Mouse (Mus musculus) retina, postnatal 1 day (tissue): ENCODE data around the gene 4930516K23Rik.

Experiments
- DNase-seq: peaks from one replicate; pipeline ENCODE4 v3.0.0-alpha.2; 2012

Gene 4930516K23Rik

DNA sequence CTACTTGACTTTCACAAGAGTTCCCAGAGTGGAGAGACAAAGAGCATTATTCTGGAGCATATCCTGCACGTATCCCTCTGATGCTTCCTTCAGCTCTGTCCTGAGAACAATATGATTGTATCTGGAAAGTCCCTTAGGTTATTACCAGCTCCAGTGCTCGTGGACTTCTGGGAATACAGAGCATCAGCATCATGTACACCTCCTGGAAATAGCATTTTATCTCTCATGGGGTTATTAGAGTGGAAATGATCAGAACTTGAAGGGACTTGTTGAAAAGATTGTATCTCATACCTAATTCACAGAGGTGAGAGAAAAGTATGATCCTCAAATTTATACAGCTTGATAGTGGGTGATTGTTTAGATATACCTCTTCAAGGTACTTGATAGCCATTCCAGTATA is at the start of gene 4930516K23Rik:
TSS of gene 4930516K23Rik (minus strand) at position 101 of the 400 bp plus-strand sequence.
- no peak for DNase-seq

DNA sequence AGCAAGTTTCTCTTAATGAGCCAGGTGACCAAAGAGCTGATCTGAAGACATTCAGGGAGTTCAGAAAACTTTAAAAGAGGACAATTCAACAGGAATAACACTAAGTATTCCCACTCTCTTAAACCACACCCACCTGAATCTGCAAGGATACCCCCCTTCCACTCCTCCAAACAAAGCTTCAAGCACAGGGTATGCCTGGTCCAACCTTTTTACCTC is 43.4 kb upstream of the 4930516K23Rik start, which contains the start of gene Olfr646:
TSS of gene Olfr646 (plus strand) at position 117 of the 216 bp plus-strand sequence.
- no peak for DNase-seq

DNA sequence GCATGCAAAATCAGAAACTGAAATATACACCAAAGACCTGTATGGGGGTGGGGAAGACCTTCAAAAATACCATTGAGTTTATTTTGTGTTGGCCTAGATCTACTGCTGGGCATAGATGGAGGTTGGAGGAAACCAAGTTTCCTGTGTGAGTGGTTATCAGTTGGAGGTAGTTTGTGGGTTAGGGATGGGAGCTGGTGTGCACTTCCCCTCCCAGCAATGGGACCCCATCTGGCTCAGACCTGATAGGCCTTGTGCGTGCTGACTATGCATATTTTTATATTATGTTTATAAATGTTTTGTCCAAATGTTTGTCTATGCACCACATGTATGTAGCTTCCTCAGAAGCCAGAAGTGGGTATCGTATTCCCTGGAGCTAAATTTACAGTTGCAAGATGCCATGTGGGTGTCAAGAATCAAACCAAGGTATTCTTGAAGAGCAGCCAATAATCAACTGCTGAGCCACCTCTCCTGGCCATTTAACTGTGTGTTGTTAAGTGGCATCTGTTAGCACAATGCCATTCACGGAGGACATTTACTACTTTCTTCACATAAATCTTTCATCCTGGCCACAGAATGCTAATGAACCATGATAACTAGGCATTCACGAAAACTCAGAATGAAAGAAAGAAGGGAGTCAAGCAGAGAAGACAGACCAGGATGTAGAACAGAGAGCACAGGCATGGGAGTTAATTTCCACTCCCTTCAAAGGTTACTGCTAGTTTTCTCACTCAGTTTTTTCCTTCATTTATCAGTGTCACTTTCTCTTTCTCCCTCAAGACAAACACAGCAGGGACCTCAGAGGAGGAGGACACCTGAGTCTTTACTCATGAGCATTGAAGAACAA is 42.9 kb upstream of the 4930516K23Rik start:
- no peak for DNase-seq

DNA sequence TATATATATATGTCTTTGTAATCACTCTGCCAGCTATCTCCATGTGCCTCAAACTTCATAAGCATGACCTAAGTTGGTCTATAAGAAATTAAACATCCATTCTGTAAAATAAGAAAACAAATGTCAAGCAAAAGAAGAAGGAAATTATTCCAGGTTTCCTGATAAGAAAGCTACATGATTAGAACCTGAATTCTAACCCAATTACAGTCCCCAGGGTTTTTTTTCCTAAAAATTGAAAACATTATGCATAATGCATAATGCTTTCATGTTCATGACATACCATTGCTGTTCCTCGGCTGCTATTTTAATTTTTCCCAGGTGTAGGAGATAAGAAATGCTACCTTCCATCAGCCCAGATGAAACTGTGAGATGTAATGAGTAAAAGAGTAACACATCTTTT is 24.1 kb upstream of the 4930516K23Rik start, which contains the start of gene Olfr645:
TSS of gene Olfr645 (minus strand) at position 101 of the 400 bp plus-strand sequence.
- DNase-seq: no peak

DNA sequence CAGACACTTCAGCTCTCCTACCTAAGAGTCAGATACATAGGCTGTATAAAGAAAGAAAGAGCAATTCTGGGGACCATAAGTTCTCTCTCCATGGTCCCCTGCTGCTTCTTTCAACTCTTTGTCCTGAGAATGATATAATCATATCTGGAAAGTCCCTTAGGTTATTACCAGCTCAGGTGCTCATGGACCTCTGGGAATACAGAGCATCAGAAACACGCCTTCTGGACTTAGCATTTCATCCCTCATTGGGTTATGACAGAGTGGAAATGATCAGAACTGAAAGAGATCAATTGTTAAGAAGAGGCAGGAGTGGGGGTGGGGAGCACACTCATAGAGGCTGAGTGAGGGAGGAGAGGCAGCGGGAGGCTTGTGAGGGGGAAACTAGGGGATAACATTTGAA is 10.5 kb upstream of the 4930516K23Rik start, which contains the start of gene Olfr644:
TSS of gene Olfr644 (minus strand) at position 101 of the 400 bp plus-strand sequence.
- DNase-seq: no peak

DNA sequence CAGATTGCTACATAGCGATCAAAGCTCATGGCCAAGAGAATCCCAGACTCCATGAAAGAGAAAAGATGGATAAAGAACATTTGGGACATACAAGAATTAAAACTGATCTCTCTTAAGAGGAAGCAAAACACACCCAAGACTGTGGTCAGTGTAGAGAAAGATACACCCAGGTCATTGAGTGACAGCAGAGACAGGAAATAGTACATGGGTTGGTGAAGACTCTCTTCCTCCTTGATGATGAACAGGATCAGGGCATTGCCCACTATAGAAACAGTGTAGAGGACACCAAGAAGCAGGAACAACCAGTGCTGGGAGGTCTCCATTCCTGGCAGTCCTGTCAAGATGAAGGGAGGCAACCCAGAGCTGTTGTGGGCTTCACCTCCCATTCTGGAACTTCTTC is 2.0 kb downstream of the 4930516K23Rik start:
- no peak for DNase-seq

DNA sequence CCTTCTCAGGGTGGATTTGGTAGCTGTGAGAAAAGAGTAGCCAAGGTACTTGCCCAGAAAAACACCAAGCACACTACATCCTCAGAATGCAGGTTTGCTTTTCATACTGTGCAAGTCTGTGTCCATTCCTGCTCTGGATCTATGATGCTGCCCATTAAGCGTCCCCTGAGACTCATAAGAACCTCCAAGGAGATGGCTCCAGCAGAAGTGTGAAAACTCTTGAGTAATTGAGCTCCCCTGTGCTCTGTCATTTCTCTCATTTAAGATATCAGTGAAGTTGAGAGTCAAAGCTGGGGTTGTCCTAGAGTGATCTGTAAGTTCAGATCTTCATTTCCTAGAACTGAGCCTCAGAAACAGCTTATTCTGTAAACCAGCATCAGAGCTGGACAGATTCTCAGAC is 8.7 kb downstream of the 4930516K23Rik start, which contains the start of gene Olfr642:
TSS of gene Olfr642 (minus strand) at position 101 of the 400 bp plus-strand sequence.
- no peak for DNase-seq

DNA sequence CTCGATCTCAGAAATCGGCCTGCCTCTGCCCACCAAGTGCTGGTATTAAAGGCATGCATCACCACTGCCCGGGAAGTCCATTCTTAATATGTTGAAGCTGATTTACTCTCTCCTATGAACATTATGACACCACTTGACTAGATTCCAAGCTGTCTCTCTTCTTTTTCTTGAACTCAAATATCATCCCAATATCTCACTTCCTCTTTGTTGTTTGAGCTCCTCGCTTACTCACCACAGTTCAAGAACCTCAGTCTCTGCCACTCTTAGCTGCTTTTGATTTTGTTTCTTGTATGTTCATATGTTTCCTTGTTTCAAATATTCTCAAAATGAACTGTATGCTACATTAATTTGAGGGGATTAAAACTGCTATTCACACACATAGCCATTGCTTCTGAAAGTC is 10.5 kb downstream of the 4930516K23Rik start:
- DNase-seq: no peak

DNA sequence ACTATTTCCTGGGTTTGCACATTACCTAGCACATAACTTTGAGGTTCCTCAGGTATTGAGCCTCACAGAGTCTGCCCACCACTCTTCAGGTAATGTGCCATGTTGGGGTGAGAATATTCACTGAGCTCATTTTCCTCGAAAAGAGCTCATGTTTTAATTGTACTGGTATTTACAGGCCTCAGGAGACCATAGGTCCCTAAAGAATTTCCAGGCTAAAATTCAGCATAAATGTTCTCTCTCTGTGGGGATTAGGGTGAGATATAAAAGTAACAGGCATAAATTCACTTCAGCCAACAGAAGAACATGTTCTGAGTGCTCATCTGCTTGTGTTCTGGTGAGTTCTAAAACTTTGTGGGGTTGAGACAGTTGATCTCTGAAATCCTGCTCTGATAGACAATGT is 26.1 kb downstream of the 4930516K23Rik start, which contains the start of gene Olfr641:
TSS of gene Olfr641 (plus strand) at position 301 of the 400 bp plus-strand sequence.
- DNase-seq: no peak

DNA sequence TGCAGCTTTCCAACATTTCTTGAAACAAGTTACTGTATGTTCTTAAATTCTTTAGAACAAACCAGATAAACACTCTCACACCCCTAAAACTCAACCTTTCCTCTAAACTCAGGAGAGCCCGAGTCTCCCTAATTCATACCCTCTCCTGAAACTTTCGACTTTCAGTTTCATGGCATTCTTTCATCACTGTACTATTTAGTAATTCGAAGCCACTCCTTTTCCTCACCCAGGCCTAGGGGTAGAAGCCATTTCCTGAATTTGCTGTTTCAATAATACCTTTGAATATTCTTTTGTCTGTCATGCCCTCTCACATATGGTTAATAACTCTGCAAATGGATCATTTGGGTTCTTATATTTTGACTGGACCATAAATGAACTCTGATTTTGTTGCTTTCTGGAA is 34.3 kb downstream of the 4930516K23Rik start:
- no peak for DNase-seq

DNA sequence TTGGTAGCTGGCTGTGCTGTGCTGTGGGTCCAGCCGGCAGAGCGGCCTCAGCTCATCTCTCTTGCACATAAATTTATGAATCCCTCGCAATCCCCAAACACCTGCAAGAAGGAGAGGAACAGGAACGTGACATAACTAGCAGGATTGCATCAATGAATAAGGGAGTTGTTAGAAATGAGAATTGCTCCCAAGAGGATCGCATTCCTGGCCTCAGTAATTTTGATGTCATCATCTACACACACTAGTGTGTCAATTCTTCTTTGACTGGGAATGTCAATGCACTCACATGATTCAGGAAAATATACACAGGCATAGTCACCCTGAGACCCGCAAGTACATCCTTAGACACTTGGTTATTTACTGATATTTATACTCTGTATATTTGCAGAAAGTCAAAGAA is 35.8 kb downstream of the 4930516K23Rik start, which contains the start of gene Olfr640:
TSS of gene Olfr640 (minus strand) at position 101 of the 400 bp plus-strand sequence.
- no peak for DNase-seq

DNA sequence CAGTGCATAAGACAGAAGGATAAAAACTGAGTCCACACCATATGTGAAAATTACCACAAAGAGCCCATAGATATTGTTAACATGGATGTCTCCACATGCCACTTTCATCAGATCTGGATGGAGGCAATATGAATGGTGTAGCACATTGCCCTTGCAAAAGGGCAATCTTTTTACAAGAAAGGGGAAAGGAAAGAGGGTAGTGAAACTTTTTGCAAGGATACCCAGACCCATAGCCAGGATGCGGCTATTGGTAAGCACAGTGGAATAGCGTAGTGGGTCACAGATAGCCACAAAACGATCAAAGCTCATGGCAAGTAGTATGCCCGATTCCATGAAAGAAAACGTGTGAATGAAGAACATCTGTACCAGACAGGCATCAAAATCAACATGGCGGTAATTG is 39.6 kb downstream of the 4930516K23Rik start:
- DNase-seq: no peak

DNA sequence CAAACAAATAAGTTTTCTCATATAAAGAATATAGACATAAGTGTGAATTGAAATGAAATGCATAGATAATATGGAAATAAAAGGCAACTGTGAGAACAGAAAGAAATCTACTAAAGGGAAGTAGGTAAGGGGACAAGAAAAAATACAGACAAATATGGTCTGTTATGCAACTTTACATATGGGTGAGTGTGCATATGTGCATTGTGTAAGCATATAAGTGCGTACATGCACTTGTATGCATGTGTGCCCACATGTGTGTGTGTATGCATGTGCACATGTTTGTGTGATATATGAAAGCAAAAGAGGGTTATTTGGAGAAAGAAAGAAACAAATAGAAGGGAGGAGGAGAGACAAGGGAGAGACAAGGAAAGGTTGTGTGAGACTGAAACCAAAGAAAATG is 42.3 kb downstream of the 4930516K23Rik start:
- no peak for DNase-seq

DNA sequence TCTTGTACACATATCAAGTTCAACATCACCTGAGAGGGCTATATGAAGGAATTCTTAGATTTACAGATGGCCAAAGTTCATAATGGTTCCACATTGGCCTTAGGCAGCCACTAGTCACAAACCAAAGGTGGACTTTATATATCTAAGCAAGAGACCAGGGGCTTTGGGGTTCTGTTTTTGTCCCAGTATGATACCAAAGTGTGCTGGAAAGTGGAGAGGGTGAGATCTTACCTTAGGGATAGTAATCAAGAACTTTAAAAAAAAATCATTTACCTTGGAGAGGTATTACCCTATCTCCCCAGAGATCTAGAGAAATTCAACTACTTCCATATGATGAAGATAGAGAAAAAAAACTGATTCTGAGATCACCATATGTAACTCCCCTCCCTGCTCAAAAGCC is 44.0 kb downstream of the 4930516K23Rik start, which contains the start of gene Olfr639:
TSS of gene Olfr639 (minus strand) at position 101 of the 400 bp plus-strand sequence.
- DNase-seq: no peak
